Mouse (Mus musculus): ENCODE data around the gene 5730522E02Rik. TPM values are rescaled to one million over a fixed set of nuclear protein-coding genes. Genes with fewer than 3 reads are reported as not detected.
A peak's percentile ranks its signal among the peaks of the same experiment; 100 is the strongest.

Gene 5730522E02Rik
- polyA plus RNA-seq, 1 experiment from 2014 or later: 8.4 TPM

DNA sequence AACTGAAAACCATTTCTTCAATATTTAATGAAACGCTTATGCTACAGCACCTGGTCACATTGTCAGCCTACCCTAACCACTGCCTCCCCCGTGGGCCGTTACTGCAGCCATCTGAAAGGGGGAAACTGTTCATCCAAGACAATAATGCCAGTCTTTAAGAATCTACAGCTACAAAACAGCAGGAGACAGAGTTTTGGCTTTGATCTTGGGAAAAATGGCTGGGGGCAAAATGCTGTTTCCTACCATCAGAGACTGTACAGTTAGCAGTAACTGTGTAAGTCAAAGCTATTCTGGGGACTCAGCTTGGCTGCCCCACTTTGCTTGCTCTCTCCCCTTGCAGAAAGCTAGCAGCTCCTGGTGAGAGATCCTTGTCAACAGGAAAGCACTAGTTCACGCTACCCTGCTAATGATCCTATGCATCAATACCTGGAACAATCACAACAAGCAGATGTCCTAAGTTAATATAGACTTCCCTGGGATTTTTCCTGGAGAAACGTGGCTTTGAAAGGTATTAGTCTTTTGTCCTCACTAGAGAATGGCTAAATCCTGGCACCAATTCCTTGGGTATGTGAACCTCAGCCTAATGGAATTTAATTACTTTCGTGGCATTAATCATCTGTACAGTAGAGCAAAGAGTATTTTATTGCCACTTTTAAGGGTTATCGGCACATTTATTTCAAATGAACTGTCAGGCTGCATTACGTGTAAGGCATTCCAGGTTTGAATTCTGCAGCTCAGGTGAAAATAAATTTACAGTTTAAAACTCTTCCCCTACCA lies 89.6 kb downstream of the 5730522E02Rik start:
- Histone ChIP-seq H3K4me3 (no peak overlapping the region), H3K9me3 (no peaks in the 10 kb centered on the region), H3K4me2 (replicated peaks) (no peak overlapping the region), H3K4me1 (peaks cover 10% of the 10 kb centered on the region), H3K27ac (replicated peaks) (no peak overlapping the region; the same call in 1 of the 2 replicates), H3K9ac (replicated peaks) (no peak overlapping the region), H3K36me3 (no peaks in the 10 kb centered on the region), H3K27me3 (no peaks in the 10 kb centered on the region)
- WGBS: 67% methylated on average over 8 of the region's 8 CpGs
- 0 out of 2 replicates have a peak, but pooled peaks have one; percentile 34 for ATAC-seq (ENCODE audit: low FRiP score, low read depth)

DNA sequence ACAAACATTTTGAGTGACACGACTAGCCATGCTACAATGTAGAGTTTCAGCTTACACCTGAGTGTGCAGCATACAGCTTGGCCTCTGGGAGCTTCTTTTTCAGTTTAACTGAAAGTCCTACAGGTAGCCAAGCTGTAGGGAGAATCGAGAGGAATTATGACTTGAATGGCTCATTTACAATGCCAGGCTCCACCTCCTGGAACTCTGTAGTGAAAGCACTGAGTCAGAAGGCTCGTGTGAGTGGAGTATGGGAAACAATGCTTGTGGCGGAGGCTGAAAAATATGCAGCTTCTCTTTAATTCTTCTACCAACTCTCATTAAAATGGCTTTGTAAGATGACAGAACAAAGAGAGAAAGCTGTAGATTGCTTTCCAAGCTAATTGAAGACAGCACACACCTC lies 92.9 kb downstream of the 5730522E02Rik start:
- Histone ChIP-seq H3K4me3 (no peak overlapping the region), H3K27me3 (no peaks in the 10 kb centered on the region), H3K4me1 (peaks cover 10% of the 10 kb centered on the region), H3K36me3 (no peaks in the 10 kb centered on the region), H3K27ac (replicated peaks) (no peak overlapping the region), H3K4me2 (replicated peaks) (no peak overlapping the region), H3K9ac (replicated peaks) (no peak overlapping the region), H3K9me3 (no peaks in the 10 kb centered on the region)
- 49% methylated on average over 4 of the region's 4 CpGs for WGBS
- ATAC-seq (ENCODE audit: low FRiP score, low read depth): no peak

DNA sequence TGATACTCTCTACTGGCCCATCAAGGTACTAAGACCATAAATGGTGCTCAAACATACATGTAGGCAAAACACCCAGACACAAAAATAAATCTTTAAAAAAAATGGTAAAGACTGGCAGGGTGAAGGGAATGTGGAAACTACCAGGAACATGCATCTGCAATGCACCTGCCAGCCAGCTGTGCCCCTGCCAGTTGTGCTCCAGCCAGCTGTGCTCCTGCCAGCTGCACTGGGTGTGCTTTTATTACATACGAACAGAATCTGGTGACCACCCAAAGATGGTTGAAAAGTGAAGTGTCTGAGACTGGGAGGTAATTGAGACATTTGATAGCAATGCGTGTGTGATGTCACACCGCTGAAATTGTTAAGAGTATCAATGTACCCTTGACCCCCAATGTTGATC lies 98.4 kb downstream of the 5730522E02Rik start:
- H3K9ac ChIP-seq (replicated peaks): no peak overlapping the region
- no peak overlapping the region for H3K4me3 ChIP-seq
- H3K4me1 ChIP-seq: peaks cover 3% of the 10 kb centered on the region; the same call in 1 of the 2 replicates
- H3K27me3 ChIP-seq: no peaks in the 10 kb centered on the region
- H3K4me2 ChIP-seq (replicated peaks): no peak overlapping the region
- WGBS: 93% methylated on average over 3 of the region's 3 CpGs
- no peaks in the 10 kb centered on the region for H3K9me3 ChIP-seq
- no peak overlapping the region for H3K27ac ChIP-seq (replicated peaks)
- H3K36me3 ChIP-seq: no peaks in the 10 kb centered on the region
- ATAC-seq (ENCODE audit: low FRiP score, low read depth): no peak

DNA sequence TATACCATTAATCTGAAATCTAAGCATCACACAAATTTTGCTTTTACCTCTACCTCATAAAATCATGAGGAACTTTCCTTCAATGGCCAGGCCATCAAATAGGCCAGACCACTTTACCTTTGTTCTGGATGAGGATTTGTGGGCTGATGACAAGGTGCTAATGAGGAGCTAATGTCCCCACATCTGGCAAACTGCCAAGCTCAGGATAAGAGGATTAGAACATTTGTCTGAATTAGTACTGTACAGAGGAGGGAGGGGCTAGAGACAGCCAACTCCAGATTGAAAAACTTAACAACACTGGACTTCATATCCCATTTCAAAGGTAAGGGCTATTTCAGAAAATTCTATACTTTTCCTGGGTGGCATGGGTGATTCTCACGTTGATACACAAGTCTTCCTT lies 101.9 kb downstream of the 5730522E02Rik start:
- H3K27me3 ChIP-seq: no peaks in the 10 kb centered on the region
- H3K4me1 ChIP-seq: peaks cover 6% of the 10 kb centered on the region; the same call in 1 of the 2 replicates
- no peaks in the 10 kb centered on the region for H3K36me3 ChIP-seq
- H3K9ac ChIP-seq (replicated peaks): no peak overlapping the region
- WGBS: 82% methylated on average over 1 of the region's 1 CpGs
- ATAC-seq (ENCODE audit: low FRiP score, low read depth): no peak
- no peak overlapping the region for H3K4me2 ChIP-seq (replicated peaks)
- no peaks in the 10 kb centered on the region for H3K9me3 ChIP-seq
- H3K4me3 ChIP-seq: no peak overlapping the region
- no peak overlapping the region for H3K27ac ChIP-seq (replicated peaks)

DNA sequence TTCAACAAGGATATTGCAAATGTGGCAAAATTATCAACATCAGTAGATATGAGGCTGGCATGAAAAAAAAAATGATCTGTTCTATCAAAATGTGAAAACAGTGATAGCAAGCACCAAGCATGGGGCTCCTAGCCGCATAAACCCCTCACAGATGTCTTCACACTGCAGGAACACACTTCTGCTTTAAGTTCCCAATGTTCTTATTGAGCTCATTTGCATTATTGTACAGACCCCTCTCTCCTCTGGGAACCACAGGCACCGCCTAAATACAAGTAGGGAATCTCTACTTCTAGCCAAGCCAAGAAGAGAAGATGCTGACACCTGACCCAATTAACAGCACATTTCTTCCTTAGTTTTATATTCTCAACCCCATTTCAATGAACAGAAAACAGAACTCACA lies 105.9 kb downstream of the 5730522E02Rik start:
- no peak overlapping the region for H3K9ac ChIP-seq (replicated peaks)
- H3K27me3 ChIP-seq: no peaks in the 10 kb centered on the region
- no peaks in the 10 kb centered on the region for H3K9me3 ChIP-seq
- ATAC-seq (ENCODE audit: low FRiP score, low read depth): no peak
- H3K27ac ChIP-seq (replicated peaks): no peak overlapping the region
- peaks cover 19% of the 10 kb centered on the region for H3K4me1 ChIP-seq
- no peak overlapping the region for H3K4me3 ChIP-seq
- H3K36me3 ChIP-seq: no peaks in the 10 kb centered on the region
- H3K4me2 ChIP-seq (replicated peaks): no peak overlapping the region
- WGBS: 33% methylated on average over 2 of the region's 2 CpGs

DNA sequence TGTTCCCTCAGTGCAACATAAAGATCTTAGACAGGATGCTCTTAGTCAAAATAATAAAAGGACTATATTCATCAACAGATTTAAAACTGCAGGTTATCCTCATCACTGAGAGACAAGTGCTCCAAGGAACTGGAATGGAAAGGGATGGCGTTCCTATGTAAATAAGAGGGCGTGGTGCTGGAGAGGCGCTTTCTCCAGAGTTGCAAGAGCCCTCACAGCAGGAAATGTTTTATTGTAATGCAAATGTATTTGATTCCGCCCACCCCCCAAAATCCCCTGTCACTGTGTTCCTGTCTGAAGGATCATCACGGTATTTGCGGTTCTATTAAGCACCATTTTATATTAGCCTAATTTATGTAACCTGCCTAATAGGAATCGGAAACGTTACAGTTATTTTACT lies 106.9 kb downstream of the 5730522E02Rik start:
- 4% methylated on average over 8 of the region's 8 CpGs for WGBS
- peak; percentile 82 for ATAC-seq (ENCODE audit: low FRiP score, low read depth)
- H3K4me3 ChIP-seq: peak overlapping the region; percentile 12

DNA sequence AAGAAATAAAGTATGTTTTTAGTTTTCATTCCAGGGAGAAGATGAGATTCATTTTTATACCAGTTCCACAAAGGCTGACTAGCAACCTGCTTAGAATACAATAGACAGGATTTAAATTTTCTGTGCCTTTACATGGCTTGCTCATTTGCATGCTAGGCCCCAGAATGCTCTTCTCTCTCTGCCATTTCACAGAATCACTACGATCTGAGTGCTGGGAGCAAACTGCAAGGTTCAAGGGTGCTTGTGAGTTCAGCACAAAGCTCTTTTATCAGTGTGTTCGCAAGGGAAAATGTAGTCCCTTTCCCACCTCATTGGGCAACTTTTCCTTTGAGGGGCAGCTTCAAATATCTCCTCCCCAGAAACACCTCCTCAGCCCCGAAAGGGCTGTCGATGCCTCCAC lies 107.7 kb downstream of the 5730522E02Rik start:
- H3K27ac ChIP-seq (replicated peaks): peak overlapping the region; percentile 56; the same call in 1 of the 2 replicates

More for the DNA sequence above, 106.9 kb downstream of the 5730522E02Rik start:
- H3K27ac ChIP-seq (replicated peaks): no peak overlapping the region
- H3K4me2 ChIP-seq (replicated peaks): peak overlapping the region; percentile 47
- no peaks in the 10 kb centered on the region for H3K9me3 ChIP-seq
- peaks cover 19% of the 10 kb centered on the region for H3K4me1 ChIP-seq
- no peaks in the 10 kb centered on the region for H3K27me3 ChIP-seq
- no peak overlapping the region for H3K9ac ChIP-seq (replicated peaks)
- H3K36me3 ChIP-seq: no peaks in the 10 kb centered on the region

DNA sequence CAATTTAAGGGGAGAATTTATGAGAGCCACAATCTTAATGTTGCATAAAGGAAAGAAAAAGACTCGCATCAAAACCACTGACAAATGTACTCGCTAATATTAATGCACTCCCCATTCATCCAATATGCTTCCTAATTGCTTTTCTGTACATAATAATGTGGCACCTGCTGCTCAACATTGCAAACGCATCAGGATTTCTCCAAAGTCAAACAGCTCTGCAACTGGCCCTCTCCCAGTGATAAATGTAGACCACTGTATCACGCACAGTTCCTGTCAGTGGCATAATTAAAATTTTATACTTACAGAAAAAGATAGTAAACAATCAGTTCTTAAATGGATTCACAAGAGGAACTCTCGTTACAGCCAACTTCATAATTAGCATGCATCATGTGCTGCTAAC lies 110.5 kb downstream of the 5730522E02Rik start:
- H3K4me2 ChIP-seq (replicated peaks): no peak overlapping the region
- WGBS: 76% methylated on average over 5 of the region's 5 CpGs

More for the DNA sequence above, 107.7 kb downstream of the 5730522E02Rik start:
- Histone ChIP-seq H3K9me3 (no peaks in the 10 kb centered on the region), H3K27me3 (no peaks in the 10 kb centered on the region), H3K4me3 (peak overlapping the region; percentile 17; the same call in 1 of the 2 replicates), H3K36me3 (no peaks in the 10 kb centered on the region), H3K4me2 (replicated peaks) (peak overlapping the region; percentile 47), H3K9ac (replicated peaks) (no peak overlapping the region; the same call in 1 of the 2 replicates), H3K4me1 (peaks cover 17% of the 10 kb centered on the region)
- WGBS: 9% methylated on average over 4 of the region's 4 CpGs
- ATAC-seq (ENCODE audit: low FRiP score, low read depth): peak; percentile 53; the same call in 1 of the 2 replicates

DNA sequence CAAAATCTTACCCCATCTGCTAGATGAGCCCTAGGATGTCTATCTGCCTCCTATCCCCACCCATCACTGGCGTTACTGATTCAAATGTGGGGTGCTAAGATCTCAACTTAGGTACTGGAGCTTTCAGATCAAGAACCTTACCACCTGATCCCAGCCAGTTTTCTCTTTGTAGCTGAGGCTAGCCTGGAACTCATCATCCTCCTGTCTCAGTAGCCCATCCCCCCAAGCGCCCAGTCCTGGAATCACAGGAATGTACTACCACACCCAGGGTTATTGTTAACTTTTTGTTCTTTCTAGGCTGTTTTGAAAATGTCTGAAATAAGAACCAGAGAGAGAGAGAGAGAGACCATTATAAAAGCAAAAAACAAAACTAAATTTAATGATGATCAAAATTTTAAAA lies 111.6 kb downstream of the 5730522E02Rik start:
- no peak overlapping the region for H3K27ac ChIP-seq (replicated peaks)
- peaks cover 13% of the 10 kb centered on the region for H3K4me1 ChIP-seq
- H3K9ac ChIP-seq (replicated peaks): no peak overlapping the region
- no peaks in the 10 kb centered on the region for H3K27me3 ChIP-seq
- H3K9me3 ChIP-seq: no peaks in the 10 kb centered on the region
- no peak for ATAC-seq (ENCODE audit: low FRiP score, low read depth)
- H3K4me3 ChIP-seq: no peak overlapping the region
- H3K36me3 ChIP-seq: no peaks in the 10 kb centered on the region
- H3K4me2 ChIP-seq (replicated peaks): no peak overlapping the region
- WGBS: 91% methylated on average over 2 of the region's 2 CpGs

More for the DNA sequence above, 110.5 kb downstream of the 5730522E02Rik start:
- H3K9me3 ChIP-seq: no peaks in the 10 kb centered on the region
- H3K27ac ChIP-seq (replicated peaks): no peak overlapping the region
- H3K9ac ChIP-seq (replicated peaks): no peak overlapping the region
- no peaks in the 10 kb centered on the region for H3K36me3 ChIP-seq
- peaks cover 17% of the 10 kb centered on the region for H3K4me1 ChIP-seq
- no peak overlapping the region for H3K4me3 ChIP-seq
- ATAC-seq (ENCODE audit: low FRiP score, low read depth): no peak
- H3K27me3 ChIP-seq: no peaks in the 10 kb centered on the region

DNA sequence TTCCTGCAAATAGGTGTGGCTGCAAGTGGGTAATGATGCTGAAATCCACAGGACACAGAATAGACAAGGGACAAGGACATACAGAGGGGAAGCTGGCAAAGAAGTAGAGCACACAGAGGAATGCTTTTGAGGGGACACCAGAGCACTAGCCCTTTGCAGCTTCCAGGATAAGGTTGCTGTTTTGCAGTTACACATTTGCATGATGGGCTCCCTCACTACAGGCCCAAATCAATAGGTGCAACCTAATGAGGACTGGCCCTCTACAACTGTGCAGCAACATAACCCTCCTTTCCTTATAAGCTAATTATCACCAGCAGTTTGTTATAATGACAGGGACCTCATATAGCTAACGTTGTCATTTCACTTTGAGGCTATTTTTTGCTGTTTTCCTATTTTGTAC lies 114.5 kb downstream of the 5730522E02Rik start:
- no peaks in the 10 kb centered on the region for H3K27me3 ChIP-seq
- no peaks in the 10 kb centered on the region for H3K9me3 ChIP-seq
- 0 out of 2 replicates have a peak, but pooled peaks cover 2% of the 10 kb centered on the region for H3K4me1 ChIP-seq
- no peak overlapping the region for H3K4me3 ChIP-seq
- no peak overlapping the region for H3K4me2 ChIP-seq (replicated peaks)
- 72% methylated on average over 1 of the region's 1 CpGs for WGBS
- ATAC-seq (ENCODE audit: low FRiP score, low read depth): no peak
- no peaks in the 10 kb centered on the region for H3K36me3 ChIP-seq
- H3K27ac ChIP-seq (replicated peaks): no peak overlapping the region
- H3K9ac ChIP-seq (replicated peaks): no peak overlapping the region

DNA sequence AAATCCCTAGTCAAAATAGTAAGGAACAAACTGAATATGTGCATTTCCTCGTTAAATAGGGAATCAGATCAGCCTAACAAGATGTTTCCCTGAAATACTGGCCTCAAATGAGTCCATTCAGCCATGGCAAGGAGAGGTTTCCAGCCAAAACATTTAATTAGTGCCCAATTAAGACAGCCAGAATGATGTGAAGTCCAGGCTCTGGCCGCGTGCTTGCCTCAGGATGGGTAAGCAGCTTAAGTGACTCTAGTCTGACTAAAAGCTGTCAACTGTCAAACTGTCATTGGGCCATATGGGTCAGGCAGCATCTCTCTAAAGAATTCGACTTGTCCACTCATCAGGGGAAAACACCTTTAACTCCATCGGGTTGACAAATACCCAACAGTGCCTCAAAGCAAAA lies 121.6 kb downstream of the 5730522E02Rik start:
- H3K27me3 ChIP-seq: no peaks in the 10 kb centered on the region
- WGBS: 40% methylated on average over 5 of the region's 5 CpGs
- H3K4me1 ChIP-seq: peaks cover 6% of the 10 kb centered on the region; the same call in 1 of the 2 replicates
- no peak overlapping the region for H3K4me2 ChIP-seq (replicated peaks)
- no peak overlapping the region for H3K27ac ChIP-seq (replicated peaks)
- ATAC-seq (ENCODE audit: low FRiP score, low read depth): peak; percentile 45
- H3K36me3 ChIP-seq: no peaks in the 10 kb centered on the region
- H3K9ac ChIP-seq (replicated peaks): no peak overlapping the region
- H3K4me3 ChIP-seq: no peak overlapping the region
- no peaks in the 10 kb centered on the region for H3K9me3 ChIP-seq

DNA sequence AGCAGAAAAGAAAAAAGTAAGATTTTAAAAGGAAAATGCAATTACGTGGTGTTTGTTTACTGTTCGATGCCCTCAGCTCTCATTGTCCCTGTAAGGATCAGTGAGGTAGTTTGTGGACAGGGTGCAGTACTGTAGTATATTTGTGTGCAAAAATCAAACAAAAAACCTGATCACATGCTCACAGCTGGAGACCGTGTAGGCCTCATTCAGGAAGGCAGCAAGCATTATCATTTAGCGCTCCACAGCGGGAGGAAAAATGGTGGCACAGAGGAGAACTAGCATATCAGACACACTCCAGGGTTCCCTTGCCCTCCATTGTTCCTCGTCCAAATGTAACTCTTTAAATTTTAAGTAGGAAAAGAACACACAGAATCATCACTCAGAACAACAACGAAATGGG lies 123.9 kb downstream of the 5730522E02Rik start:
- no peaks in the 10 kb centered on the region for H3K27me3 ChIP-seq
- H3K36me3 ChIP-seq: no peaks in the 10 kb centered on the region
- 60% methylated on average over 7 of the region's 7 CpGs for WGBS
- peak; percentile 68 for ATAC-seq (ENCODE audit: low FRiP score, low read depth)
- no peak overlapping the region for H3K27ac ChIP-seq (replicated peaks)
- no peak overlapping the region for H3K4me3 ChIP-seq
- H3K9me3 ChIP-seq: no peaks in the 10 kb centered on the region
- H3K4me1 ChIP-seq: peaks cover 6% of the 10 kb centered on the region; the same call in 1 of the 2 replicates
- no peak overlapping the region for H3K9ac ChIP-seq (replicated peaks)
- no peak overlapping the region for H3K4me2 ChIP-seq (replicated peaks)

All from midbrain, embryonic 12.5 days (tissue).